Mouse (Mus musculus) cerebellum, adult 2 months (tissue): ENCODE data around the gene Nup188.

Experiments used
- CTCF ChIP-seq: fragments of 200-500 bp; IDR thresholded peaks from 2 replicates; pipeline ENCODE4 v1.5.1; 2011; ENCODE audit warnings: low read depth, mild to moderate bottlenecking, control low read depth, low read length, moderate library complexity, borderline replicate concordance; ENCODE audit not compliant: insufficient read depth
- POLR2A ChIP-seq: fragments of 200-500 bp; IDR thresholded peaks from 2 replicates; pipeline ENCODE4 v1.6.1; 2011; ENCODE audit warnings: low read length, control low read depth, borderline replicate concordance; ENCODE audit not compliant: insufficient read depth

- no peak for TF ChIP-seq POLR2A
- TF ChIP-seq CTCF, result no peak
These were observed 100.7 kb downstream of the Nup188 start for GRCm38 (mm10) chr2:30386913-30387312.
